Mouse (Mus musculus) forebrain, postnatal 0 days (tissue): Measurements from ENCODE around the gene Rara. TPM values are rescaled to one million over a fixed set of nuclear protein-coding genes. Genes with fewer than 3 reads are reported as not detected.

Experiments
- ATAC-seq: fragments of 200-750 bp; cut with Nextera tagmentation; 2 replicates; pipeline ENCODE4 v1.8.0; 2017; ENCODE audit warnings: mild to moderate bottlenecking, moderate library complexity
- DNase-seq: peaks from one replicate; pipeline ENCODE4 v3.0.0-alpha.2; 2015
- H3K27ac ChIP-seq: fragments of 300-500 bp; sonication (generic); 2 replicates; pipeline ENCODE4 v1.5.1; 2014; ENCODE audit warnings: low read depth, mild to moderate bottlenecking, antibody characterized with exemption, low read length, moderate library complexity, mixed read lengths
- H3K27me3 ChIP-seq: fragments of 300-500 bp; sonication (generic); 2 replicates; pipeline ENCODE4 v1.6.1; 2014; ENCODE audit warnings: mild to moderate bottlenecking, low read length, mixed read lengths; ENCODE audit not compliant: insufficient read depth
- H3K36me3 ChIP-seq: fragments of 300-500 bp; sonication (generic); 2 replicates; pipeline ENCODE4 v1.6.1; 2014; ENCODE audit warnings: mild to moderate bottlenecking, moderate library complexity; ENCODE audit not compliant: insufficient read depth
- H3K4me1 ChIP-seq: fragments of 300-500 bp; sonication (generic); 2 replicates; pipeline ENCODE4 v1.6.1; 2014; ENCODE audit warnings: antibody characterized with exemption; ENCODE audit not compliant: insufficient read depth
- H3K4me2 ChIP-seq: fragments of 300-500 bp; sonication (generic); 2 replicates; pipeline ENCODE4 v1.6.1; 2014; ENCODE audit warnings: low read depth, mild to moderate bottlenecking, moderate library complexity
- H3K4me3 ChIP-seq: fragments of 300-500 bp; sonication (generic); 2 replicates; pipeline ENCODE4 v1.5.1; 2014; ENCODE audit warnings: low read depth, low read length, mixed read lengths
- H3K9ac ChIP-seq: fragments of 300-500 bp; sonication (generic); 2 replicates; pipeline ENCODE4 v1.6.1; 2014; ENCODE audit warnings: mild to moderate bottlenecking
- H3K9me3 ChIP-seq: fragments of 300-500 bp; sonication (generic); 2 replicates; pipeline ENCODE4 v1.6.1; 2016; ENCODE audit warnings: low read length
- CTCF ChIP-seq: sonication (generic); IDR thresholded peaks from 2 replicates; pipeline ENCODE4 v1.5.1; 2016; ENCODE audit warnings: antibody characterized with exemption, control low read depth, low read depth
- WGBS: fragments of 180-500 bp; shearing (Covaris S2); extraction: QIAGEN DNeasy Blood & Tissue Kit; methylation state at CpG from one replicate; pipeline ENCODE4 v1.1.7; 2014; 5-methylcytosine and 5-hydroxymethylcytosine counted together
- polyA plus RNA-seq: library from polyadenylated mRNA; unstranded; fragments of >200 nt; fragmentation: Nextera tagmentation; extraction: Ambion mirVana; gene quantifications from 2 replicates; pipeline ENCODE4 v1.2.1, GENCODE M21; 2015
- total RNA-seq: library from RNA; depleted of rRNA; stranded (reverse); fragments of >200 nt; gene quantifications from 2 replicates; pipeline ENCODE4 v1.2.3, GENCODE M21; 2014

Gene Rara
- total and polyA plus RNA-seq, 2 experiments from 2014 or later: 10.7 to 15.2 TPM

- no peaks in the 10 kb centered on the region for H3K27me3 ChIP-seq
- no peak overlapping the region for H3K9ac ChIP-seq
- H3K9me3 ChIP-seq: no peaks in the 10 kb centered on the region
- TF ChIP-seq CTCF: no peak
- H3K36me3 ChIP-seq: 0 out of 2 replicates have a peak, but pooled peaks cover 3% of the 10 kb centered on the region
- H3K4me3 ChIP-seq: no peak overlapping the region
- peaks cover 16% of the 10 kb centered on the region; the same call in 1 of the 2 replicates for H3K4me1 ChIP-seq
- H3K27ac ChIP-seq: no peak overlapping the region
- DNase-seq: no peak
- no peak for ATAC-seq
- WGBS: 63% methylated on average over 2 of the region's 2 CpGs
- H3K4me2 ChIP-seq: no peak overlapping the region
Measured at GRCm38 (mm10) chr11:98952736-98953135, 25.1 kb downstream of the Rara start.

- no peak for TF ChIP-seq CTCF
- ATAC-seq (no peak), DNase-seq (no peak)
- Histone ChIP-seq H3K9ac (no peak overlapping the region), H3K27me3 (no peaks in the 10 kb centered on the region), H3K36me3 (0 out of 2 replicates have a peak, but pooled peaks cover 3% of the 10 kb centered on the region), H3K27ac (no peak overlapping the region), H3K9me3 (no peaks in the 10 kb centered on the region), H3K4me3 (no peak overlapping the region), H3K4me1 (peaks cover 16% of the 10 kb centered on the region; the same call in 1 of the 2 replicates), H3K4me2 (no peak overlapping the region)
- 35% methylated on average over 2 of the region's 2 CpGs for WGBS
Measured at GRCm38 (mm10) chr11:98953361-98953760, 25.7 kb downstream of the Rara start.

DNA sequence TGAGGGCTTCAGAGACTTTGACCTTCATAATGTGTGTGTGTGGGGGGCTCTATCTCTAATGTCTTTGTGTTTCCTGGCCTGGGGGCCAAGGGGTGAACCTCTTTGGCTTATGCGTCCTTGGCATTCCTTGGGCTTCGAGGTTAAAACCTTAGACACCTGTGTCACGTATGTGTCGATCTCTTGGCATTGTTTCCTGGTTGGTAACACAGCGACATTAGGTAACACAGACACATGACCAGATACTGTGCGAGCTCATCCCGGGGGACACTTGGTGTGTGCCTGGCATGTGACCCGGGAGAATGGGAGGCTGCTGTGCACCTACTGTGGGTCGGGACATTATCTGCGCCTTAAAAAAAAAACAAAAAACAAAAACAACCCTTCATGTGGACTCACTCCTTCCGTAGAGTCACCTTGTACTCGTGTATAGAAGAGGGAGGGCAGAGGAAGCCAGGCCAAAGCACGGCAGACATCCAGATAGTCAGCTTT is 26.3 kb downstream of the Rara start:
- 40% methylated on average over 13 of the region's 13 CpGs for WGBS
- no peak overlapping the region for H3K9ac ChIP-seq
- H3K9me3 ChIP-seq: no peaks in the 10 kb centered on the region
- no peaks in the 10 kb centered on the region for H3K27me3 ChIP-seq
- 0 out of 2 replicates have a peak, but pooled peaks cover 3% of the 10 kb centered on the region for H3K36me3 ChIP-seq
- H3K27ac ChIP-seq: no peak overlapping the region
- DNase-seq: no peak
- ATAC-seq: no peak
- H3K4me1 ChIP-seq: peaks cover 16% of the 10 kb centered on the region; the same call in 1 of the 2 replicates
- H3K4me2 ChIP-seq: peak overlapping the region; percentile 28; the same call in 1 of the 2 replicates
- no peak for TF ChIP-seq CTCF
- no peak overlapping the region for H3K4me3 ChIP-seq

DNA sequence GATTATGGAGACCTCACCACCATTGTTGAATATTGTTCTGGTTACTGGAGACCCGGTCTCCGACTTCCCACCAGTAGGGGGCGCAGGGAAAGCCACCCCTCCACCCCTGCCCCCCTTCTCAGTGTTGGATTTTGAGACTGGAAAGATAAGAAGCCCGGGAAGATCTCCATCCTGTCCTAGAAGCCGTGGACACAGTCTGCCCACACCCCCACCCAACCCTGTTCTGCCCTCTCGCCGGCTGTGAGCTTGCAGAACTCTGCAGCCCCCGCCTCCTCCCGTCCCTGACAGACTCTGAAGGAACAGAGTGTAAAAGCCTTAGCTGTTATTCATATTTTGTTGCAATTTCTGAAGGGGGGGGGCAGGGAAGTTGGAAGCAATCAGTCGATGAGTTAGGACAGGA is 26.8 kb downstream of the Rara start:
- ATAC-seq: peak; percentile 66
- TF ChIP-seq CTCF: peak; percentile 76
- H3K9ac ChIP-seq: no peak overlapping the region
- H3K4me2 ChIP-seq: peak overlapping the region; percentile 28; the same call in 1 of the 2 replicates
- peak; percentile 72 for DNase-seq
- H3K4me3 ChIP-seq: no peak overlapping the region
- no peaks in the 10 kb centered on the region for H3K9me3 ChIP-seq
- H3K27ac ChIP-seq: no peak overlapping the region
- H3K27me3 ChIP-seq: no peaks in the 10 kb centered on the region
- 7% methylated on average over 10 of the region's 10 CpGs for WGBS
- peaks cover 16% of the 10 kb centered on the region; the same call in 1 of the 2 replicates for H3K4me1 ChIP-seq
- 0 out of 2 replicates have a peak, but pooled peaks cover 3% of the 10 kb centered on the region for H3K36me3 ChIP-seq

DNA sequence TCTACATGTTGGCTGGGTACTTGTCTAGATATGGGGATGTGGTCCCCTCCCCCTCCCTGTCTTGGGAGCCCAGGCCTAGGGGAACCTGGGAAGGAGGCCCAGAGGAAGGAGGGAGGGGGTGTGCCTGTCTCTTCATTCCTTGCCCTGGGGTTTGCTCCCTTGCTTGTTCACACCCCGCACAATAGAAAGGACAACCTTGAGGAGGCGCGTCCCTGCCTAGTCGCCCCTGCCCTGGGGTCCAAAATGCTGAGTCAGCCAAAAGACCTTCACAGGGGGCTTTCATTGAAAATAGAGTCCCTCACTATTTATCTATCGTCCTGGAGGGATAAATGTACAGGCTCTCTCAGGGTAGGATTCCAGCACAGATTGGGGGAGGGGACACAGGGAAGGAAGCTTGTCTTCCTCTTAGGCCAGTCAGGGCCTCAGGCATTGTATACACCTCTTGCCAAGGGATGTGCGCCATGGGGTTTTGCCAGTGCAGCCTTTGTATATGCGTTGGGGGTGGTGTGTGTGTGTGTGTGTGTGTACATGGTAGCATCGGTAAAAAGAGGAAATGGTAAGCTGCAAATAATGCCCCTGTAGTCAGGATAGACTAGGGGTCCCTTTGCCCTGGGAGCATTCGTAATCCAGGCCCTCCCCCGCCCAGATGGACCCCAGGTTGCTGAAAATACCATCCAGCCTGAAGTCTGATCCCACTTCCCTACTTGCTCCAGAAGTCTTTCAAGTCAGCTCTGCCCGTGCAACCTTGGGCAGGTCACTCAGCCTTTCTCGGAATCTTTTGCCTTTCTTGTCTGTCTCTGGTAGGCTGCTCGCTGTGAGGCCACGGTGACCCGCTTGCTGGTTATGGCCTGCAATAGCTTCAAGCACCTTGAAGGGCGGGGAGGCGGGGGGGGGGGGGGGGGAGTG is 27.4 kb downstream of the Rara start:
- Histone ChIP-seq H3K9ac (no peak overlapping the region), H3K27me3 (no peaks in the 10 kb centered on the region), H3K4me2 (no peak overlapping the region), H3K4me3 (no peak overlapping the region), H3K36me3 (0 out of 2 replicates have a peak, but pooled peaks cover 3% of the 10 kb centered on the region), H3K27ac (0 out of 2 replicates have a peak overlapping the region, but pooled peaks have one; percentile 21), H3K9me3 (no peaks in the 10 kb centered on the region), H3K4me1 (peaks cover 20% of the 10 kb centered on the region; the same call in 1 of the 2 replicates)
- peak; percentile 19 for DNase-seq
- no peak for TF ChIP-seq CTCF
- 18% methylated on average over 15 of the region's 17 CpGs for WGBS
- ATAC-seq: no peak; the same call in 1 of the 2 replicates

- no peak overlapping the region for H3K9ac ChIP-seq
- no peaks in the 10 kb centered on the region for H3K36me3 ChIP-seq
- H3K4me1 ChIP-seq: peaks cover 21% of the 10 kb centered on the region; the same call in 1 of the 2 replicates
- H3K27me3 ChIP-seq: no peaks in the 10 kb centered on the region
- DNase-seq: no peak
- no peak overlapping the region for H3K27ac ChIP-seq
- ATAC-seq: no peak
- no peak for TF ChIP-seq CTCF
- 60% methylated on average over 5 of the region's 7 CpGs for WGBS
- H3K4me2 ChIP-seq: no peak overlapping the region
- H3K9me3 ChIP-seq: no peaks in the 10 kb centered on the region
- H3K4me3 ChIP-seq: no peak overlapping the region
Measured at GRCm38 (mm10) chr11:98955707-98956235, 28.2 kb downstream of the Rara start.
